ENCODE assay signal across 8 mouse cellular contexts in genomic region chr9:61360727-61361631, GRCm38 (mm10). TPM values are rescaled to one million over a fixed set of nuclear protein-coding genes. Genes with fewer than 3 reads are reported as not detected.
DNase-seq lines count a peak whose midpoint lies in the region; ATAC-seq and TF ChIP-seq lines count a peak whose summit lies in the region.

No protein-coding gene starts in this region.

- H3K4me3 ChIP-seq in cerebellum, adult 2 months (replicated peaks; ENCODE audit: insufficient read depth, low read depth, low read length): no peak overlapping the region
- H3K4me3 ChIP-seq in hindbrain, embryonic 10.5 days: peak overlapping the region; percentile 10; the same call in 1 of the 2 replicates
- no peak overlapping the region for H3K4me3 ChIP-seq in liver, embryonic 12.5 days

- ATAC-seq in liver, embryonic 12.5 days: peak; percentile 58

- no peak overlapping the region for H3K9ac ChIP-seq in liver, embryonic 12.5 days

- H3K36me3 ChIP-seq in hindbrain, embryonic 10.5 days: no peaks in the 10 kb centered on the region
- no peaks in the 10 kb centered on the region for H3K36me3 ChIP-seq in liver, embryonic 12.5 days

- peaks cover 12% of the 10 kb centered on the region; the same call in 1 of the 2 replicates for H3K9me3 ChIP-seq in hindbrain, embryonic 10.5 days
- no peaks in the 10 kb centered on the region for H3K9me3 ChIP-seq in liver, embryonic 12.5 days (replicated peaks)

- H3K4me1 ChIP-seq in cerebellum, adult 2 months (ENCODE audit: control insufficient read depth, insufficient read depth, low read length): peaks cover 3% of the 10 kb centered on the region
- peaks cover 60% of the 10 kb centered on the region for H3K4me1 ChIP-seq in hindbrain, embryonic 10.5 days (replicated peaks)
- H3K4me1 ChIP-seq in liver, embryonic 12.5 days: peaks cover 14% of the 10 kb centered on the region

- TF ChIP-seq CTCF in cerebellum, adult 2 months (IDR thresholded peaks at IDR 0.05; ENCODE audit: borderline replicate concordance, insufficient read depth, low read depth, low read length): no peak

- H3K27ac ChIP-seq in cerebellum, adult 2 months (ENCODE audit: insufficient read depth, low read length): no peak overlapping the region
- peak overlapping the region; percentile 85 for H3K27ac ChIP-seq in hindbrain, embryonic 10.5 days
- H3K27ac ChIP-seq in liver, embryonic 12.5 days: no peak overlapping the region

- peak; percentile 78 to 81 for DNase-seq in cerebellum, postnatal 14 days
- no peak for DNase-seq in cerebellum, adult 2 months
- peak; percentile 91 for DNase-seq in embryo, embryonic 10 days (ENCODE audit: low spot score)
- peak; percentile 91 for DNase-seq in hindbrain, embryonic 10.5 days (ENCODE audit: low spot score)
- DNase-seq in testis, postnatal 10 days (ENCODE audit: low spot score): peak; percentile 85
- DNase-seq in layer of hippocampus, adult 18-20 months (ENCODE audit: low spot score in 2 of 2): no peak
- no peak for DNase-seq in c-Kit-positive CD71-positive TER-119-positive erythroid progenitor cells, embryonic 14.5 days (ENCODE audit: low spot score)

- 82% methylated on average over 17 of the region's 17 CpGs for WGBS in cerebellum, adult 2 months
- WGBS in hindbrain, embryonic 10.5 days: 18% methylated on average over 17 of the region's 17 CpGs
- 27% methylated on average over 17 of the region's 17 CpGs for WGBS in liver, embryonic 12.5 days (ENCODE audit: insufficient replicate concordance)

- H3K4me2 ChIP-seq in liver, embryonic 12.5 days: peak overlapping the region; percentile 25; the same call in 1 of the 2 replicates

- no peak for TF ChIP-seq POLR2A in cerebellum, adult 2 months (IDR thresholded peaks at IDR 0.05; ENCODE audit: borderline replicate concordance, insufficient read depth, low read length)

- no peaks in the 10 kb centered on the region for H3K27me3 ChIP-seq in cerebellum, adult 2 months (ENCODE audit: control insufficient read depth, insufficient read depth, low read length)
- H3K27me3 ChIP-seq in hindbrain, embryonic 10.5 days (ENCODE audit: insufficient read depth, poor library complexity, severe bottlenecking): peaks cover 71% of the 10 kb centered on the region
- peaks cover 85% of the 10 kb centered on the region for H3K27me3 ChIP-seq in liver, embryonic 12.5 days (replicated peaks)

RNA-seq across cellular contexts. Expression of gene Tle3, which starts 11.2 kb away (rescaled TPM):
- 50.6 and 62.0 TPM in 2 replicates for polyA plus RNA-seq in cerebellum, adult 2 months (2012; rRNA removed)
- polyA plus RNA-seq in hindbrain, embryonic 10.5 days (2016; fragmentation: Nextera tagmentation; extraction: Ambion mirVana): 47.4 and 56.0 TPM in 2 replicates
- 7.7 and 8.2 TPM in 2 replicates for polyA plus RNA-seq in liver, embryonic 12.5 days (2016; fragmentation: Nextera tagmentation; extraction: Ambion mirVana)
- 10 to 100 TPM; 58.1 to 59.7 TPM for total RNA-seq in layer of hippocampus, adult 18-20 months (2021)

Comparison
In these comparisons a context has a peak if more than half of its experiments do, and no peak if none do; other contexts are left out.
1. DNase-seq: peak in cerebellum, postnatal 14 days (2 of 2), embryo, embryonic 10 days (single experiment), hindbrain, embryonic 10.5 days (single experiment) and testis, postnatal 10 days (single experiment); none in cerebellum, adult 2 months (0 of 2), layer of hippocampus, adult 18-20 months (0 of 2) and c-Kit-positive CD71-positive TER-119-positive erythroid progenitor cells, embryonic 14.5 days (single experiment).